Mouse (Mus musculus): ENCODE results near the gene Gapdh. TPM values are rescaled to one million over a fixed set of nuclear protein-coding genes. Genes with fewer than 3 reads are reported as not detected.
"Not testable (repeated sequence)": the region's sequence is repeated elsewhere in the genome, so short reads cannot be mapped to it uniquely, and the experiment has no call there.

Gene Gapdh
- total RNA-seq, 2 experiments from 2014 or later, result 8,476 to 11,435 TPM

DNA sequence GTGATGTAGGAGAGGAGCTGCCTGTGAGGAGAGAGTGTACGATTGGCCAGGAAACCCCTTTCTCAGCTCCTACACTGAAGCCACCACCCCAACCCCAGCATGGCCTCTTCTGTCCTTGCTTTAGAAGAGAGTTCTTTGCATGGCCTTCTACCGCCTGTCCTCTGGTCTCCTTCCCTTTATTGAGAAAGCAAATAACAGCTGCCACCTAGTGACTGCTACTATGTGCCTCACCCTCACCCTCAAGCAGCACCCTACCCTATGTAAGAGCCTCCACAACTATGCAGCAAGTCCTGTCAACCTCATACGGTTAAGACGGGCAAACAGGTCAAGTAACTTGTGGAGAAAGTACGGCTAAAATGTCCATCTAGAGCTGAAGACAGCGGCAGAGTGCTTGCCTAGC is 3.9 kb upstream of the Gapdh start:
- DNase-seq (ENCODE audit: low spot score), result no peak

DNA sequence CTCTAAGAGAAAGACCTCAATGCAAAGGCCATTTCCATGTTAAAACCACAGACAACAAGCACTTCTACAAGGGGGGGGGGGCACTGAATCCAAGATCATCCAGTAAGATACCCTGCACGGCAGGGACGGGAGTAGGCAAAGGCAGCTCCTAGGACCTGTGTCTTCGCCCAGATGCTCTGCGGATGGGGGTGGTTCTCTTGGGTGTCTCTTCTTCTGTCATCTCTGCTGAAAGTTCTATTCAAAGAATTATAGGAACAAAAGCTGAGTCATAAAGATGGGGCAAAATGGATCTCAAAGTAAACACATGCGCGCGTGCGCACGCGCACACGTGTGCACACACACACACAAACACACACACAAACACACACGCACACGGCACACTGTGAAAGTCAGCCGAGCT is 1.8 kb upstream of the Gapdh start:
- no peak for DNase-seq (ENCODE audit: low spot score)

DNA sequence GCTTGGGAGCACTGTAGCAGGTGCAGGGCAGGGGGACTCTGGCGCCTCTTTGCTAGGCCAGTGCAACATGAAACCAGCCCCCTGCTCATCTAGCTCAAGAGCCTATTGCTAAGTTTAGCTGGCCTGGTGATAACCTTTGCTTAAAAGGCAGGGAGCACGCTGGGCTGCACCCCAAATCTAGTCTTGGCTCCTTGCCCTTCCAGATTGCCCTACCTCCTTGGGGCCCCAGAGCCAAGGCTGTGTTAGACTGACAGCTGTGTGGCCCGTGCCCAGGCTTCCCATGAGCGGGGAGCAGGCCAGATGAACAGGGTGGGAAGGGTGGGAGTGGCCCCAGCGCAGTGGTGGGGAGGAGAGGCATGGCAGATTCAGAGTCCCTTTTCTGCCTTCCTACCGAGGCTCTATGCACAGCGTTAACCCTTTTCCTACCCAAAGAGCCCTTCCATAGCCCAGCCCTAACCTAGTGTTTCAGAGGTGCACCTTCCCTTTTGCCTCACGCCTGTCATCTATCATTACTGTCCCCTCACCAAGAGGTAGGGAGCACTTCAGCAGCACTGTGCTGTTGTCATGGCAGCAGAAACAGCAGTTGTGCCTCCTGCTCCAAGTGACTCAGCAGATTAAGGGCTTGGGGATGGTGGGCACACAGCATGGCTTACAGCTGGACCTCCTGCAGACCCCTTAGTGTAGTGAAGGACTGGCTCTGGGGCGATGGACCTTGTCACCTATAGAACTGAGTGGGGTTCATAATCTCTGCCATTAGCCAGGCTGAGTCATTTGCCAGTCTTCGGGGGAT is 789 bp upstream of the Gapdh start:
- peak; percentile 88 for DNase-seq (ENCODE audit: low spot score)

DNA sequence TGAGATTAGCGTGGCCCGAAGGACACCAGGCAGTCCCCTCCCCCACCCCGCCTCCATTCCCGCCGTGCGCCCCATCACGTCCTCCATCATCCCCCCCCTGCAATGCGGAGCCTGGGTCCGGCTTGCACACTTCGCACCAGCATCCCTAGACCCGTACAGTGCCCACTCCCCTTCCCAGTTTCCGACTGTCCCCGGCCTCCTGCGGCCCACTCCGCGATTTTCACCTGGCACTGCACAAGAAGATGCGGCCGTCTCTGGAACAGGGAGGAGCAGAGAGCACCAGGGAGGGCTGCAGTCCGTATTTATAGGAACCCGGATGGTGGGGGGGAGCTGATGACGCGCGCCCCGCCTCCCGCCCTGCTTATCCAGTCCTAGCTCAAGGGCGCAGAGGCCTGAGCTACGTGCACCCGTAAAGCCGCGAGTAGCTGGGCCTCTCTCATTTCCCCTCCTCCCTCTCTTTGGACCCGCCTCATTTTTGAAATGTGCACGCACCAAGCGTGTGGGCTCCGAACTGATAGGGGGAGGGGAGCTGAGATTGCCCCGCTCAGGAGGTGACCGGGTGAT is 857 bp downstream of the Gapdh start:
- DNase-seq (ENCODE audit: low spot score), result peak; percentile 98

DNA sequence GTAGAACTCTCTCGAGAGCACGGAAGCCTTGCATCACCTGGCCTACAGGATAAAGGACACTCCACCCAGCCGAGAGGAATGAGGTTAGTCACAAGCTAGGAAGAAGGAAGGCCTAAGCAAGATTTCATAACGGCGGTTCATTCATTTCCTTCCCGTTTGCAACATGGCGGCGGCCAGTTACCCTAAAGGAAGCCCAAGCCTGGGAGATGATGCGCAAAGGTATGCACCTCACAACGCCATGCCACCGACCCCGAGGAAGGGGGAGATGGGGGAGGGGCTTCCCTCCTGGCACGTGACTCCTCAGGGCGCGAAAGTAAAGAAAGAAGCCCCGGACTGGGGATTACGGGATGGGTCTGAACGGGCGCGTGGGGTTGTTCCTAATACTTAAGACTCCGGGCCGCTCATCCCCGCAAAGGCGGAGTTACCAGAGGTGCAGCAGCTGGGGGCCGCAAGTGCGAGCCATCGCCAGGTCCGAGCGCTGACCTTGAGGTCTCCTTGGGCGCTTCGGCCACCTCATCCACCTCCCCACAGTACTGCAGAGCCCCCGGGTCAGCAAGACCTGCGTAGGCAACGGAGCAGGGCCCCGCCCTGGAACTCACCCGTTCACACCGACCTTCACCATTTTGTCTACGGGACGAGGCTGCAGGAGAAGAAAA is 1.5 kb downstream of the Gapdh start:
- DNase-seq (ENCODE audit: low spot score), result peak; percentile 63

DNA sequence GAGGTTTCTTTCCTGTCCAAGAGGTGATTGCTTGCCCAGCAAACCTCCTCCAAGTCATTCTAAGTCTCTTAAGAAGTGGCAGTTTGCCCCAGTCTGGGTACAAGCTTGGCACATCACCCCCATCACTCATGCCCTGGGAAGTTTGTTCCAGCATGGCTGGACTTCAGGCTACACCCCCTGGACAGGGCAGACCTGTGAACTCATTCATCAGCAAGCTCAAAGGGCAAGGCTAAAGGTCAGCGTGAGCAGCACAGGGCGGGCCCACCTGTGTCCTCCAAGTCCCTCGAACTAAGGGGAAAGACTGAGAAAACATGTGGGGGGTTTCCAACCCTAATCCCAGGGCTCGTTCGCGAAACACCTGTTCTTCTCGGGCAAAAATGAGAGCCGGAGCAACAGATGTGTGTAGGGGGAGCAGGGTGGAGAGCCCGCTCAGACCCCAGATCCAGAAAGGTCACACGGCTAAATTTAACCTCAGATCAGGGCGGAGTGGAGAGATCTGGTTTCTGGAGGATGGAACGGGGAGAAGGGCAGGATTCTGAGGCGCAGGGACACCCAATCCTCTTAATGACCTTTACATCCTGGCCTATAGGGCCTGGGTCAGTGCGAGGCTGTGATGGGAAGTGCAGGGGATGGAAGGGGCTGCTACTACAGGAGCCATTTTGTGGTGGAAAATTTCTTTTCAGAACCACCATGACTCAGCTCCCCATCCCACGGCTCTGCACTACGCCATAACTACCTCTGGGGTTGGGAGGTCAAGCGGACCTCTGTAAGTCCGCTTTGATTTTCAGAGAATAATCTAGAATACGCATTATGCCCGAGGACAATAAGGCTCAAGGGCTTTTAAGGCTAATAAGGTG is 2.2 kb downstream of the Gapdh start:
- DNase-seq (ENCODE audit: low spot score), result peak; percentile 88

DNA sequence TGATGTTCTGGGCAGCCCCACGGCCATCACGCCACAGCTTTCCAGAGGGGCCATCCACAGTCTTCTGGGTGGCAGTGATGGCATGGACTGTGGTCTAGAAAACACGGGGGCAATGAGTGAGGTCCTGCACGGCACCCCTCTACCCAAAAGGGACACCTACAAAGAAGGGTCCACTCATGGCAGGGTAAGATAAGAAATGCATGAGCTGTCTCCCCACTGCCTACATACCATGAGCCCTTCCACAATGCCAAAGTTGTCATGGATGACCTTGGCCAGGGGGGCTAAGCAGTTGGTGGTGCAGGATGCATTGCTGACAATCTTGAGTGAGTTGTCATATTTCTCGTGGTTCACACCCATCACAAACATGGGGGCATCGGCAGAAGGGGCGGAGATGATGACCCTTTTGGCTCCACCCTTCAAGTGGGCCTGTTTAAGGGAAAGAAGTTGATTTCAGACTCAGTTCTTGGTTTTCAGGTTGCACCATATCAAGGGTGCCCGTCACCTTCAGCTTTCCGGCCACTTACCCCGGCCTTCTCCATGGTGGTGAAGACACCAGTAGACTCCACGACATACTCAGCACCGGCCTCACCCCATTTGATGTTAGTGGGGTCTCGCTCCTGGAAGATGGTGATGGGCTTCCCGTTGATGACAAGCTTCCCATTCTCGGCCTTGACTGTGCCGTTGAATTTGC is 3.5 kb downstream of the Gapdh start:
- DNase-seq (ENCODE audit: low spot score), result not testable (repeated sequence)

DNA sequence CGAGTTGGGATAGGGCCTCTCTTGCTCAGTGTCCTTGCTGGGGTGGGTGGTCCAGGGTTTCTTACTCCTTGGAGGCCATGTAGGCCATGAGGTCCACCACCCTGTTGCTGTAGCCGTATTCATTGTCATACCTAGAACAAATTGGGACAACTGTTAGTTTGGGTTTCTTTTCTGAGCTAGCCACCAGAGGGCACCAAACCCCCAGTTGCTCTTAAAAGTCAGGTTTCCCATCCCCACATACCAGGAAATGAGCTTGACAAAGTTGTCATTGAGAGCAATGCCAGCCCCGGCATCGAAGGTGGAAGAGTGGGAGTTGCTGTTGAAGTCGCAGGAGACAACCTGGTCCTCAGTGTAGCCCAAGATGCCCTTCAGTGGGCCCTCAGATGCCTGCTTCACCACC is 4.3 kb downstream of the Gapdh start:
- DNase-seq (ENCODE audit: low spot score), result peak; percentile 69

DNA sequence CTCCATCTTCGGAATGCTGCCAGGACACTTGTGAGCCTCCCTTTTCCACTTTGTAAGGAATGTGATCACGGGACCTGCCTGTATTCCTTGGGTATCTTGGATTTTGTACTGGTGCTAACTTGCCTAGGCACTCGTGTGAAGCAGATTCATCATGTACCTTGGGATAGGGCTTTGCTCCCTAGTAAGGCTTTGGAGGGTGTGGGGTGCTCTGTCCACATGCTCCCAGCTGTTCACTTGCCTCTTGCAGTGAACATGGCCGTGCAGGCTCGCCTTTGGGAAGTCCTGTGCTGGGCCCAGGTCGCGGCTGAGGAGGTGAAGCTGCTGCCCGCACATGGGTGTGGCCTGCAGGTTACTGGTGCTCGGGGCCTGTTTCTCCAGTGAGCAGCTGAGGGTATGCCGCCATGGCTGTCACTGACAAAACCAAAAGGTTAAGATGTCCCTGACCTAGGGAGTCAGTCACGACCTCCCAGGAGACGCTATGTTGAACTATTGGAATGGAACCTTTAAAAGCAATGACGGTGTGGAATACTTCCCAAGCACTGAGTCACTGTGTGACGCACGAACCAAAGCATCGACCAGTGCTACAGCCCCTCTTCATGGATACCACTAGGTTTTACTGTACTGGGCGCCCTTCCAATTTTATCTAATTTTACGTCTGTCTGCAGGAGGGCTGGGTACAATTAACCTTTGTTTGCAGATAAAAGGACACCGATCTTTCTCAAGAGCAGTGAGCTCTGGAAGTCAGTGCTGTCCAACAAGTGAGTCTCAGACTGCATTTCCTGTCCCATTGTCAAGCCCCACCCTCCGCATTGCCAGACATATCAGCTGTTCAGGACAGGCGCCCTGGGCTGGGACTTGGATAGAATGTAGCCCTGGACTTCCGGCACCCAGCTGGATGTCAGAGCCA is 5.2 kb downstream of the Gapdh start:
- peak; percentile 70 for DNase-seq (ENCODE audit: low spot score)

DNA sequence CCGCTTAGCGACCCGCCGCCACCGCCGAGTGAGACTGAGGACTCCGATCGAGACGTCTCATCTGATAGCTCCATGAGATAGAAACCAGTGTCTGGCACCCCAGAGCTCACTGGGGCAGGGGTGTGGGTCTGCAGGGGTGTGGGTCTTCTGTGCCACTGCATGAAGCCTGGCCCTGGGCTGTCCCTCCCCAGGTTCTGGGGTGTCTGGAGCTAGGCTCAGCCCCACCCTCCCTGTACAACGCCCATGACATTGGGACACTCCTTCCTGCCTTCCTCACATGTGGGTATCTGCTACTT is 5.8 kb downstream of the Gapdh start:
- no peak for DNase-seq (ENCODE audit: low spot score)

DNA sequence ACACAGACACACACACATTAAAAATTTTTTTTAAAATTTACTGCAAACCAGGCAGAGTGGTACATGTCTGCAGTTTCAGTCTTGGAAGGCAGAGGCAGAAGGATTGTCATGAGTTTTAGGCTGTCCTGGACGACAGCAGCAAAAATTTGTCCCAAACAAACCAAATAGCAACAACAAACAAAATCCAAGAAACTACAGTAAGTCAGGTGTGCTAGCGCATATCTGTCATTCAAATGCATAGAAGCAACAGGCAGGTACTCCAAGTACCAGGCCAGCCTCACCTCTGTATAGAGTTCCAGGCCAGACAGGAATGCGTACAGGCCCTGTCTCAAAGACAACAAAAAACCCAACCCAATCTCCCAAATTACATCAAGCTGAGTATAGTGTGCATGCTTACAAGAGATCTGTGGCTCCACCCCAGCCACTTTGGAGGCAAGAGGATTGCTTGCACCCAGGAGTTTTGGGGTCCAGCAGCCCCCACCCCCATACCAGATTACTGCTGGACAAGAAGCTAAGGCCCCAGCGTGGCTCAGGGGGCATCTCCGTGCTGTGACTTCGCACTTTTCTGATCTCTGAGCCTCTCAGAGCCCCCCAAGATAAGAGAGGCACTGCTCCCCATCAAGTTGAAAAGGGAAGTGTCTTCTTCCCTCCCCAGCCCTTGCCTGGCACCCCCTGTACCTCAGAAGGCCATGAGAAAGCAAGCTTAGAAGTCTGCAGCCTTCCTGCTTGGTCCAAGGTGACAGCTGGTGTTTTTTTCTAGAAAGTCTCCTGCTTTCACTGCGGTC is 6.3 kb downstream of the Gapdh start:
- no peak for DNase-seq (ENCODE audit: low spot score)

DNA sequence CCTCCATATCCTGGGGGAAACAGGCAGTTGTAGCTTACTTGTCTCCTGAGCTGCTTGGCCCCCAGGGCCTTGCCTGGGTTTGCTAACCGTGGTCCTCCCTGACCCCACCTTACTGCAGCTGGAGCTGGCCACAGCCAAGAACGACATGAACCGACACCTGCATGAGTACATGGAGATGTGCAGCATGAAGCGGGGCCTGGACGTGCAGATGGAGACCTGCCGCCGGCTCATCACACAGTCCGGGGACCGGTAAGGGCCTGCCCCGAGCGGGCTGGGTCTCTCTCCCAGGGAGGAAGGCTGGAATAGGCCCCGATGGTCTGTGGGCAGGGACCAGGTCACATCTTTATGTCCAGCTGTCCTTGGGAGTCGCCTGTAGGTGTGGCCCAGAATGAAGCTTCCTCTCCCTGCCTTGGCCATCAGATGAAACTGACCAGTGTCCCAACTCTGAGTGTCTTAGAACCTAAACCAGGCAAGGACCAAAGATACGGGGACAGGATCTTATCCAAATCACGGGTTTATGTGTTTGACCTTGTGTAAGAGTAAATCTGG is 7.2 kb downstream of the Gapdh start:
- no peak for DNase-seq (ENCODE audit: low spot score)

DNA sequence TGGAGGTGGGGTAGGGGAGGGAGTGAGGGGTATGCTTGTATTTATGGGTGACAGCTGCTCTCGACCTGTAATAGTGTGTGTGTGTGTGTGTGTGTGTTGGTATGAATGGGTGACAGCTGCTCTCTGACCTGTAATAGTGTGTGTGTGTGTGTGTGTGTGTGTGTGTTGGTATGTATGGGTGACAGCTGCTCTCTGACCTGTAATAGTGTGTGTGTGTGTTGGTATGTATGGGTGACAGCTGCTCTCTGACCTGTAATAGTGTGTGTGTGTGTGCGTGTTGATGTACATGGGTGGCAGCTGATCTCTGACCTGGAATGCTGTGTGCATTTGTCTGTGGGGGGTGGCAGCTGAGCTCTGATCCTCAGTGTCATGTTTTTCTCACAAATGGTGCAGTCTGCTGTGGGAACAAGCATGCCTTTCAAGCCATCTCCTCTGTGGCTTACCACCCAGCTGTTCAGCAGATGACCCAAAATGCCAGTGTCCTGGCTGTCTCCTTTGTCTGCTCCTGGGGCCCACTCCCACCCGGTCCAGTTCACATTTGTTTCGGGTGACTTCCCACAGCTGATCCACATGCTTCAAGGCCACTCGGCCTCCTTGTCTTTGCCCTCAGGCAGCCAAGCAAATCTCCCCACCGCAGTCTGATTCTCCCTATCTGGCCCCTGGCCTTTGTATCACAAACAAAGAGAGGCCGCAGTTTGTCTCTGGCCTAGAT is 9.2 kb downstream of the Gapdh start:
- no peak for DNase-seq (ENCODE audit: low spot score)

DNA sequence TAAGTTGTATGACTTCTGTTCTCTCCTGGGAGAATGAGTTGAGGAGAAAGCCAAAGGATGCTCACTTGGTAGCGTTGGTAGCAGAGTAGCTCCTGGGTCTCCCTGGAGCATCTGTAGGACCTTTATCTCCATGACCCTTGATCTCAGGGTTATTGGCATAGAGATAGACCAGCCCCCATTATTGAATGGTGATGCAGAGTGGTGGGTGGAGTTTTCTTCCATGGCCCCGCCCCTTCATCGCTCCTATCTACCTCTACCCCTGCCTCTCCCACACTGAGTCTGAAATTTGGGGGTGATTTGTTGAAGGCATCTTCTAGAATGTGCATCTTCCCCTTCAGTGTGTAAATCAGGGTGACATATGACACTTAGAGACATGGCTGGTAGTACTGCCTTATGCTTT is 9.8 kb downstream of the Gapdh start:
- DNase-seq (ENCODE audit: low spot score), result no peak

DNA sequence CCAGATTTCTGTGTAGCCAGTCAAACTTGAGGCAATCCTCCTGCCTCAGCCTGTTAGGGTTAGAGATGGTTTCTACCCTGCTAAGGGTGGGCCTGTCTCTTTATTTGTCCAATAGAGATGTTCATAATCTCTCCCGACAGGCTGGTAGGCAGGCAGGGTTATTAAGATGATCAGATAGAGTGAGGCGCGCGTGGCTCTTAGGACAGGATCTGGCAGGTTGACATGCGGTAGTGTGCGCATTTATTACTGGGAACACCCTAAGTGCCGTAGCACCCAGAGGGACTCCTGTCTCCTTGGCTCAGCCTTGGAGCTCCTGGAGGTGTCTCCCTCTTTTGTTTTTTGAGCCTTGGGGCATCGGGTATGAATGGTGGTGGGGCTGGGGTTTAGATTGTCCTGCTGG is 11.0 kb downstream of the Gapdh start:
- no peak for DNase-seq (ENCODE audit: low spot score)

DNA sequence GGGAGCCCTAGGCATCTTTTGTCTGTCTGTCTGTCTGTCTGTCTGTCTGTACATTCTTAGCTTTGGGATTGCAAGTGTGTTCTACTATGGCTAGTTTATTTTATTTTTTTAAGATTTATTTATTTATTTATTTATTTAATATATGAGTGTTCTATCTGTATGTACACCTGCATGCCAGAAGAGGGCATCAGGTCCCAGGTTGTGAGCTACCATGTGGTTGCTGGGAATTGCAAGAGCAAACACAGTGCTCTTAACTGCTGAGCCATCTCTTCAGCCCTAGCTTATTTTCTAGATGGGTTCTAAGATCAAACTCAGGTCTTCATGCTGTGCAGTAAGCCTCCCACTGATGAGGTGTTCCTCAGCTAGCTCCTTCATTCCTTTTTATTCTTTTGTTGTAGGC is 11.7 kb downstream of the Gapdh start:
- no peak for DNase-seq (ENCODE audit: low spot score)

DNA sequence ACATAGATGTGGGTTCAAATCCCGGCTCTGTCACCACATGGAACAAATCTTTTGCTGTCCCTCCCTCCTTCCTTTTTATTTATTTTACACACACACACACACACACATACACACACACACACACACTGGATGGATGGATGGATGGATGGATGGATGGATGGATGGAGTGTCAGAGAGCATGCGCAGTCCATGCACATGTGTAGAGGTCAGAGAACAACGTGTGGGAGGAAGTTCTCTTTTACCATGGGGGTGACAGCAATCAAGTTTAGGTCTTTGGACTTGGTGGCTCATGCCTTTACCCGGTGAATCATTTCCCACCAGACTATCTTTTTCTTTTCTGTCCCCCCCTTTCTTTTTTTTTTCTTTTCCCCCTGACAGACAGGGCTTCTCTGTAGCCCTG is 12.6 kb downstream of the Gapdh start:
- no peak for DNase-seq (ENCODE audit: low spot score)

DNA sequence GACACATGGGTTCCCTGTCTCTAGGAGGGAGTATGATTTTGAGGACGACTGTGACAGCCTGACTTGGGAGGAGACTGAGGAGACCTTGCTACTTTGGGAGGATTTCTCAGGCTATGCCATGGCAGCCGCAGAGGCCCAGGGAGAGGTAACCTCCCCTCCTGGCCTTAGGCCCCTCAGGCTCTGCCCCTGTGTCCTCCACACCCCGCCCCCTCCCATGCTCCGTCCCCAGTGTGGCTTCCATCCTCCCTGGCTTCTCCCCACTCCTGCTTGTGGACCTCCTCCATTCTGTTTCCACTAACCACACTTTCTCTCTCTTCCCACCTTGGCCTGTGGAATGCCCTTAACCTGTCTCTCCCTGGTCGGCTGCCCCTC is 13.3 kb downstream of the Gapdh start:
- no peak for DNase-seq (ENCODE audit: low spot score)

All from gastrocnemius, adult 18-20 months (tissue).